Mouse (Mus musculus) MEL (cell line): ENCODE data around the gene Sparc. TPM values are rescaled to one million over a fixed set of nuclear protein-coding genes. Genes with fewer than 3 reads are reported as not detected.
A peak's percentile ranks its signal among the peaks of the same experiment; 100 is the strongest.

Experiments
- DNase-seq: peaks from one replicate; pipeline ENCODE4 v3.0.0; 2011; ENCODE audit warnings: low read depth, low spot score
- H3K27ac ChIP-seq: 2 replicates; pipeline ENCODE4 v1.5.1; 2012; ENCODE audit warnings: low read depth, mild to moderate bottlenecking, control low read depth, low read length, moderate library complexity; ENCODE audit not compliant: control insufficient read depth
- H3K27me3 ChIP-seq, 2 experiments: fragments of 150-350 bp in 1 of 2; sonication (generic) in 1 of 2; 2 replicates each; pipeline ENCODE4 v1.6.1; 2012; ENCODE audit warnings: low read length in 2 of 2, mild to moderate bottlenecking in 2 of 2, improper control_type of control experiment in 1 of 2, moderate library complexity in 1 of 2; ENCODE audit not compliant: insufficient read depth in 2 of 2, control insufficient read depth in 1 of 2
- H3K36me3 ChIP-seq, 2 experiments: 2 replicates each; pipeline ENCODE4 v1.6.1; 2012 to 2014; ENCODE audit warnings: low read length in 2 of 2, improper control_type of control experiment in 1 of 2, inconsistent platforms in 1 of 2, mild to moderate bottlenecking in 1 of 2; ENCODE audit not compliant: insufficient read depth in 2 of 2, control insufficient read depth in 1 of 2
- H3K4me1 ChIP-seq, 2 experiments: fragments of 150-350 bp in 1 of 2; sonication (generic) in 1 of 2; 2 replicates each; pipeline ENCODE4 v1.6.1; 2012; ENCODE audit warnings: low read length in 2 of 2, improper control_type of control experiment in 1 of 2, mild to moderate bottlenecking in 1 of 2; ENCODE audit not compliant: insufficient read depth in 2 of 2, control insufficient read depth in 1 of 2
- H3K4me3 ChIP-seq, 2 experiments: fragments of 150-350 bp in 1 of 2; sonication (generic) in 1 of 2; 2 replicates each; pipeline ENCODE4 v1.5.1; 2012; ENCODE audit warnings: low read depth in 2 of 2, low read length in 2 of 2, mild to moderate bottlenecking in 2 of 2, moderate library complexity in 2 of 2, control low read depth in 1 of 2, improper control_type of control experiment in 1 of 2; ENCODE audit not compliant: control insufficient read depth in 1 of 2, insufficient read depth in 1 of 2
- H3K79me2 ChIP-seq: 2 replicates; pipeline ENCODE4 v1.6.1; 2012; ENCODE audit warnings: mild to moderate bottlenecking, low read length, moderate library complexity; ENCODE audit not compliant: control insufficient read depth, poor library complexity, insufficient read depth
- H3K9ac ChIP-seq: 2 replicates; pipeline ENCODE4 v1.6.1; 2012; ENCODE audit warnings: low read depth, mild to moderate bottlenecking, control low read depth, low read length, moderate library complexity; ENCODE audit not compliant: control insufficient read depth, poor library complexity, severe bottlenecking
- H3K9me3 ChIP-seq: fragments of 150-350 bp; sonication (generic); replicated peaks from 2 replicates; pipeline ENCODE4 v1.6.1; 2012; ENCODE audit warnings: mild to moderate bottlenecking, low read length, improper control_type of control experiment, moderate library complexity; ENCODE audit not compliant: insufficient read depth
- CHD1 ChIP-seq: IDR thresholded peaks from 2 replicates; pipeline ENCODE4 v1.6.1; 2012; ENCODE audit warnings: low read depth, mild to moderate bottlenecking, inconsistent platforms, low read length, improper control_type of control experiment
- CTCF ChIP-seq, 3 experiments: IDR thresholded peaks in 2 of 3; conservative IDR thresholded peaks in 1 of 3; 2 replicates each; pipeline ENCODE4 v1.5.1; 2011 to 2012; ENCODE audit warnings: low read length in 3 of 3, low read depth in 2 of 3, mild to moderate bottlenecking in 2 of 3, improper control_type of control experiment in 1 of 3, inconsistent platforms in 1 of 3, mixed read lengths in 1 of 3, moderate library complexity in 1 of 3; ENCODE audit not compliant: control insufficient read depth in 1 of 3, insufficient read depth in 1 of 3, poor library complexity in 1 of 3, severe bottlenecking in 1 of 3
- GABPA ChIP-seq: IDR thresholded peaks from 2 replicates; pipeline ENCODE4 v1.6.1; 2012; ENCODE audit warnings: low read depth, mild to moderate bottlenecking, inconsistent platforms, low read length, improper control_type of control experiment, moderate library complexity
- HCFC1 ChIP-seq: IDR thresholded peaks from 2 replicates; pipeline ENCODE4 v1.6.1; 2012; ENCODE audit warnings: low read depth, mild to moderate bottlenecking, inconsistent platforms, low read length, improper control_type of control experiment, moderate library complexity
- MAFK ChIP-seq: IDR thresholded peaks from 2 replicates; pipeline ENCODE4 v1.6.1; 2011; ENCODE audit warnings: low read depth, mild to moderate bottlenecking, low read length, improper control_type of control experiment, borderline replicate concordance
- MAX ChIP-seq: IDR thresholded peaks from 2 replicates; pipeline ENCODE4 v1.6.1; 2011; ENCODE audit warnings: low read length, improper control_type of control experiment
- MAZ ChIP-seq: IDR thresholded peaks from 2 replicates; pipeline ENCODE4 v1.6.1; 2012; ENCODE audit warnings: low read depth, mild to moderate bottlenecking, inconsistent platforms, low read length, improper control_type of control experiment
- MEF2A ChIP-seq: IDR thresholded peaks from 2 replicates; pipeline ENCODE4 v1.6.1; 2014; ENCODE audit warnings: low read depth, mild to moderate bottlenecking, inconsistent platforms, low read length, improper control_type of control experiment; ENCODE audit not compliant: poor library complexity, insufficient replicate concordance, severe bottlenecking; ENCODE audit errors: extremely low read depth
- MXI1 ChIP-seq: IDR thresholded peaks from 2 replicates; pipeline ENCODE4 v1.6.1; 2011; ENCODE audit warnings: mild to moderate bottlenecking, low read depth, low read length, improper control_type of control experiment
- MYC ChIP-seq: IDR thresholded peaks from 2 replicates; pipeline ENCODE4 v1.6.1; 2011; ENCODE audit warnings: low read depth, mild to moderate bottlenecking, low read length, improper control_type of control experiment, moderate library complexity
- POLR2A ChIP-seq, 2 experiments: IDR thresholded peaks; 2 replicates each; pipeline ENCODE4 v1.6.1; 2011 to 2012; ENCODE audit warnings: low read length in 2 of 2, mild to moderate bottlenecking in 2 of 2, control low read depth in 1 of 2, improper control_type of control experiment in 1 of 2, low read depth in 1 of 2, moderate library complexity in 1 of 2; ENCODE audit not compliant: control insufficient read depth in 1 of 2, insufficient read depth in 1 of 2, poor library complexity in 1 of 2
- POLR2AphosphoS2 ChIP-seq: IDR thresholded peaks from 2 replicates; pipeline ENCODE4 v1.6.1; 2011; ENCODE audit warnings: low read length, improper control_type of control experiment
- RAD21 ChIP-seq: IDR thresholded peaks from 2 replicates; pipeline ENCODE4 v1.6.1; 2011; ENCODE audit warnings: mild to moderate bottlenecking, low read depth, low read length, improper control_type of control experiment
- RCOR1 ChIP-seq: IDR thresholded peaks from 2 replicates; pipeline ENCODE4 v1.6.1; 2012; ENCODE audit warnings: low read depth, mild to moderate bottlenecking, inconsistent platforms, low read length, improper control_type of control experiment
- SIN3A ChIP-seq: IDR thresholded peaks from 2 replicates; pipeline ENCODE4 v1.6.1; 2012; ENCODE audit warnings: low read length, improper control_type of control experiment, inconsistent platforms
- SMC3 ChIP-seq: IDR thresholded peaks from 2 replicates; pipeline ENCODE4 v1.6.1; 2011; ENCODE audit warnings: low read depth, low read length, improper control_type of control experiment
- TAL1 ChIP-seq: IDR thresholded peaks from 2 replicates; pipeline ENCODE4 v1.6.1; 2012; ENCODE audit warnings: mild to moderate bottlenecking, inconsistent platforms, low read length, moderate library complexity, mixed read lengths
- UBTF ChIP-seq: IDR thresholded peaks from 2 replicates; pipeline ENCODE4 v1.6.1; 2012; ENCODE audit warnings: low read depth, mild to moderate bottlenecking, inconsistent platforms, low read length, improper control_type of control experiment, moderate library complexity, borderline replicate concordance; ENCODE audit not compliant: insufficient read depth
- USF2 ChIP-seq, 2 experiments: IDR thresholded peaks; 2 replicates each; pipeline ENCODE4 v1.6.1; 2011 to 2012; ENCODE audit warnings: improper control_type of control experiment in 2 of 2, low read length in 2 of 2, borderline replicate concordance in 1 of 2, inconsistent platforms in 1 of 2, low read depth in 1 of 2, mild to moderate bottlenecking in 1 of 2; ENCODE audit not compliant: insufficient read depth in 1 of 2
- ZC3H11A ChIP-seq: IDR thresholded peaks from 2 replicates; pipeline ENCODE4 v1.6.1; 2012; ENCODE audit warnings: low read depth, mild to moderate bottlenecking, inconsistent platforms, low read length, improper control_type of control experiment
- ZKSCAN1 ChIP-seq: IDR thresholded peaks from 2 replicates; pipeline ENCODE4 v1.6.1; 2012; ENCODE audit warnings: low read depth, mild to moderate bottlenecking, inconsistent platforms, low read length, improper control_type of control experiment, moderate library complexity
- ZMIZ1 ChIP-seq: IDR thresholded peaks from 2 replicates; pipeline ENCODE4 v1.6.1; 2012; ENCODE audit warnings: low read depth, mild to moderate bottlenecking, inconsistent platforms, low read length, improper control_type of control experiment, moderate library complexity
- polyA plus RNA-seq, 2 experiments: library from polyadenylated mRNA; stranded (reverse) in 1 of 2; unstranded in 1 of 2; fragments of >175 nt in 1 of 2; fragments of >200 nt in 1 of 2; gene quantifications; 2 replicates each; pipeline versions ENCODE4 v1.2.1 to v1.2.4; 2012; ENCODE audit warnings: low replicate concordance in 2 of 2, low read depth in 1 of 2; ENCODE audit not compliant: insufficient read length in 2 of 2, insufficient read depth in 1 of 2, missing spikeins in 1 of 2
- total RNA-seq: library from RNA; depleted of rRNA; stranded (reverse); fragments of 300-350 nt; gene quantifications from 2 replicates; pipeline ENCODE4 v1.2.3, GENCODE M21; 2012

The Sparc gene
- total and polyA plus RNA-seq, 3 experiments = not detected

GRCm38 (mm10) chr11:55389778-55390177, 33.2 kb downstream of the Sparc start:
- TF ChIP-seq GABPA (no peak), MXI1 (no peak), RAD21 (peak; percentile 63), MAX (no peak), ZKSCAN1 (no peak), CTCF (IDR thresholded peaks at IDR 0.05 in 2 of 3, conservative IDR thresholded peaks at IDR 0.05 in 1 of 3; ENCODE audit: control insufficient read depth in 1 of 3, insufficient read depth in 1 of 3, low read depth in 2 of 3, low read length in 3 of 3, poor library complexity in 1 of 3, severe bottlenecking in 1 of 3) (peak; percentile 71 to 83 (median 73)), SMC3 (peak; percentile 83), ZC3H11A (peak; percentile 44; the same call in 1 of the 2 replicates), HCFC1 (no peak), USF2 (IDR thresholded peaks at IDR 0.05; ENCODE audit: borderline replicate concordance in 1 of 2, insufficient read depth in 1 of 2, low read depth in 1 of 2, low read length in 2 of 2) (no peak)
- Histone ChIP-seq H3K27me3 (peaks cover 0 to 1% of the 10 kb centered on the region in 2 experiments; a peak in 1 of 4 replicates), H3K79me2 (no peaks in the 10 kb centered on the region), H3K9ac (no peak overlapping the region), H3K4me1 (no peaks in the 10 kb centered on the region), H3K36me3 (no peaks in the 10 kb centered on the region), H3K4me3 (no peak overlapping the region), H3K27ac (no peak overlapping the region), H3K9me3 (no peaks in the 10 kb centered on the region)
- DNase-seq = peak; percentile 76

- Histone ChIP-seq H3K27me3 (peaks cover 0 to 1% of the 10 kb centered on the region in 2 experiments; a peak in 1 of 4 replicates), H3K36me3 (no peaks in the 10 kb centered on the region; a peak in 1 of 4 replicates), H3K4me1 (peaks cover 0 to 5% of the 10 kb centered on the region in 2 experiments; a peak in 1 of 4 replicates), H3K9me3 (no peaks in the 10 kb centered on the region), H3K27ac (no peak overlapping the region), H3K9ac (no peak overlapping the region), H3K4me3 (no peak overlapping the region), H3K79me2 (no peaks in the 10 kb centered on the region)
- TF ChIP-seq ZMIZ1 (no peak), RCOR1 (no peak), POLR2A (IDR thresholded peaks at IDR 0.05; ENCODE audit: control insufficient read depth in 1 of 2, insufficient read depth in 1 of 2, low read depth in 1 of 2, low read length in 2 of 2, poor library complexity in 1 of 2) (no peak), TAL1 (no peak), MYC (no peak), MAX (no peak), ZC3H11A (no peak), MEF2A (no peak), SMC3 (no peak), POLR2AphosphoS2 (no peak), USF2 (IDR thresholded peaks at IDR 0.05; ENCODE audit: borderline replicate concordance in 1 of 2, insufficient read depth in 1 of 2, low read depth in 1 of 2, low read length in 2 of 2) (no peak), UBTF (no peak), RAD21 (no peak), SIN3A (no peak), CHD1 (no peak), MAFK (no peak), MAZ (no peak)
- DNase-seq = no peak
Measured at GRCm38 (mm10) chr11:55387576-55387975, 35.4 kb downstream of the Sparc start.
